Mouse (Mus musculus) kidney, embryonic 14.5 days (tissue): ENCODE results near the gene Gpr65. TPM values are rescaled to one million over a fixed set of nuclear protein-coding genes. Genes with fewer than 3 reads are reported as not detected.

ENCODE experiments used
- ATAC-seq: fragments of 200-750 bp; cut with Nextera tagmentation; 2 replicates; pipeline ENCODE4 v1.8.0; 2017; ENCODE audit warnings: moderate number of reproducible peaks, mild to moderate bottlenecking, moderate TSS enrichment, moderate library complexity; ENCODE audit not compliant: low FRiP score, low TSS enrichment
- H3K27ac ChIP-seq: fragments of 300-500 bp; sonication (generic); 2 replicates; pipeline ENCODE4 v1.5.1; 2014; ENCODE audit warnings: low read depth, mild to moderate bottlenecking, low read length, moderate library complexity, mixed read lengths
- H3K27me3 ChIP-seq: fragments of 300-500 bp; sonication (generic); 2 replicates; pipeline ENCODE4 v1.6.1; 2014; ENCODE audit warnings: mild to moderate bottlenecking, low read length; ENCODE audit not compliant: control insufficient read depth, insufficient read depth
- H3K36me3 ChIP-seq: fragments of 300-500 bp; sonication (generic); 2 replicates; pipeline ENCODE4 v1.6.1; 2014; ENCODE audit warnings: low read length, mixed read lengths; ENCODE audit not compliant: control insufficient read depth, insufficient read depth
- H3K4me1 ChIP-seq: fragments of 300-500 bp; sonication (generic); 2 replicates; pipeline ENCODE4 v1.6.1; 2014; ENCODE audit warnings: low read length, mixed read lengths; ENCODE audit not compliant: control insufficient read depth, insufficient read depth
- H3K4me2 ChIP-seq: fragments of 300-500 bp; sonication (generic); replicated peaks from 2 replicates; pipeline ENCODE4 v1.6.1; 2014; ENCODE audit warnings: low read depth, mild to moderate bottlenecking, low read length
- H3K4me3 ChIP-seq: fragments of 300-500 bp; sonication (generic); 2 replicates; pipeline ENCODE4 v1.5.1; 2014; ENCODE audit warnings: mild to moderate bottlenecking, low read length
- H3K9ac ChIP-seq: fragments of 300-500 bp; sonication (generic); 2 replicates; pipeline ENCODE4 v1.6.1; 2014; ENCODE audit warnings: low read depth, mild to moderate bottlenecking, low read length, moderate library complexity
- H3K9me3 ChIP-seq: fragments of 300-500 bp; sonication (generic); 2 replicates; pipeline ENCODE4 v1.6.1; 2016; ENCODE audit warnings: low read length; ENCODE audit not compliant: control insufficient read depth
- WGBS: fragments of 180-500 bp; shearing (Covaris S2); extraction: QIAGEN DNeasy Blood & Tissue Kit; methylation state at CpG from one replicate; pipeline ENCODE4 v1.1.7; 2014; 5-methylcytosine and 5-hydroxymethylcytosine counted together
- polyA plus RNA-seq: library from polyadenylated mRNA; unstranded; fragments of >200 nt; fragmentation: Nextera tagmentation; extraction: Ambion mirVana; gene quantifications from 2 replicates; pipeline ENCODE4 v1.2.1, GENCODE M21; 2014

Gpr65 gene
- polyA plus RNA-seq, 1 experiment from 2014 or later = 1.2 TPM

GRCm38 (mm10) chr12:98272433-98272832 is 4.0 kb downstream of the Gpr65 start:
- no peaks in the 10 kb centered on the region for H3K36me3 ChIP-seq
- WGBS = 43% methylated on average over 7 of the region's 7 CpGs
- H3K4me2 ChIP-seq = no peak overlapping the region
- no peaks in the 10 kb centered on the region for H3K27me3 ChIP-seq
- H3K9ac ChIP-seq = no peak overlapping the region
- ATAC-seq = no peak
- H3K27ac ChIP-seq = no peak overlapping the region
- no peak overlapping the region for H3K4me3 ChIP-seq
- H3K4me1 ChIP-seq = no peaks in the 10 kb centered on the region
- no peaks in the 10 kb centered on the region for H3K9me3 ChIP-seq

DNA sequence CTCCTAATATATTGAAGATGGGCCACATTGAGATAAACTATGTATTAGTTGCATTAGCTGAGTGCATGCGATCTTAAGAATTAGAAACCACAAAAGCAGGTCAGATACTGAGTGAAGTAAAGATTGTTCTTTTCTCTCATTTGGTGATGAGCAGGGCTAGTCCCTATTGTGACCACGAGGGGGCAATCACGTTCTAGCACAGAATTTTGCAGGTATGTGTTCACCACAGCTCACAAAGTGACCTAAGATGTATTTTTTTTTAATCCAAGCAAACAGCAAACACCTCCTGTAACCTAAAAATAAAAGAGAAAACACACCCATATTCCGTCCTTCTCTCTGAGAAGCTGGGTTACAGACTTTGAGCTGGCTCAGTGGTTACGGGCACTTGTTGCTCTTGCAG is 12.1 kb downstream of the Gpr65 start:
- no peak; the same call in 1 of the 2 replicates for ATAC-seq
- 31% methylated on average over 5 of the region's 5 CpGs for WGBS
- H3K9ac ChIP-seq = no peak overlapping the region
- H3K4me3 ChIP-seq = no peak overlapping the region
- no peaks in the 10 kb centered on the region for H3K36me3 ChIP-seq
- no peak overlapping the region for H3K4me2 ChIP-seq
- no peaks in the 10 kb centered on the region for H3K9me3 ChIP-seq
- no peaks in the 10 kb centered on the region for H3K27me3 ChIP-seq
- H3K27ac ChIP-seq = no peak overlapping the region
- no peaks in the 10 kb centered on the region for H3K4me1 ChIP-seq

DNA sequence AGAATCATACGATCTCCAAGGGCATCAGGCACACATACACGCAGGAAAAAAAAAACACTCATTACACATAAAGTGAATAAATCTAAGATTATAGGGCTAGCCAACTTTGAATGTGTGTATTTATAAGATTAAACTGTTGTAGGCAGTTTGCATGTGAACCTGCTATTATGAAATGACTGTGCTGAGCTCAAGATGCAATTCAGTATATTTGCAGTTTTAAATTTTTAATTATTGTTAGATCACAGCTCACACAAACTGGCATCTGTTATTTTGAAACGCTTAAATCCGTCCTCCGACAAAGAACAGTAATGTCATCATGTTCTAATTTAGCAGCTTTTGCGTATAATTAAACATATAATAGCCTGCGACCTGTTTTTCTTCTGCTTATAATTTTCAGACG is 12.6 kb downstream of the Gpr65 start:
- Histone ChIP-seq H3K27me3 (no peaks in the 10 kb centered on the region), H3K36me3 (no peaks in the 10 kb centered on the region), H3K9ac (no peak overlapping the region), H3K4me2 (no peak overlapping the region), H3K27ac (no peak overlapping the region), H3K4me1 (no peaks in the 10 kb centered on the region), H3K9me3 (no peaks in the 10 kb centered on the region), H3K4me3 (no peak overlapping the region)
- no peak for ATAC-seq
- 79% methylated on average over 8 of the region's 8 CpGs for WGBS

- Histone ChIP-seq H3K4me2 (no peak overlapping the region), H3K4me1 (no peaks in the 10 kb centered on the region), H3K9me3 (no peaks in the 10 kb centered on the region), H3K36me3 (no peaks in the 10 kb centered on the region), H3K27ac (no peak overlapping the region), H3K27me3 (no peaks in the 10 kb centered on the region), H3K4me3 (no peak overlapping the region), H3K9ac (no peak overlapping the region)
- 79% methylated on average over 14 of the region's 14 CpGs for WGBS
- ATAC-seq = no peak
Observed at GRCm38 (mm10) chr12:98282776-98283486, 14.5 kb downstream of the Gpr65 start.

DNA sequence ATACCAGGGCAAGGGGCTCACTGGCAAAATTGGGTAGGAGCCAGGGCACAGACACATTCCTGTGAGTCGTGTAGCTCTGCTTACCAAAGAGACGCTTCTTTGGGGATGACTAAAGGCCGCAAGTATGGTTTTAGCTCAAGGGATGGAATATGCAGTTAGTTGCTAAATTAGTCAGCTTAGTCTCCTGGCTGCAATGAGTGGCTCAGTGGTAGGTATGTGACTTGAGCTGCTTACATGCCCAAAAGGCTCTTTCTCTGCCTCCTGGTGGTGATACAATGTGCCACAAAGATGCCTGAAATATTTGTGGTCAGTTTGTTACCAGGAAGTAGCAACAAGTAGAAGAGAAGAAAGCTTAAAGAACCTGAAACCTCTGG is 15.0 kb downstream of the Gpr65 start:
- Histone ChIP-seq H3K36me3 (no peaks in the 10 kb centered on the region), H3K27me3 (no peaks in the 10 kb centered on the region), H3K9ac (no peak overlapping the region), H3K4me3 (no peak overlapping the region), H3K4me2 (no peak overlapping the region), H3K27ac (no peak overlapping the region), H3K9me3 (no peaks in the 10 kb centered on the region), H3K4me1 (no peaks in the 10 kb centered on the region)
- ATAC-seq = no peak
- 80% methylated on average over 3 of the region's 3 CpGs for WGBS

- Histone ChIP-seq H3K4me1 (no peaks in the 10 kb centered on the region), H3K9ac (no peak overlapping the region), H3K9me3 (no peaks in the 10 kb centered on the region), H3K36me3 (no peaks in the 10 kb centered on the region), H3K4me2 (no peak overlapping the region), H3K27me3 (no peaks in the 10 kb centered on the region), H3K4me3 (no peak overlapping the region), H3K27ac (no peak overlapping the region)
- 83% methylated on average over 3 of the region's 3 CpGs for WGBS
- ATAC-seq = no peak
Observed at GRCm38 (mm10) chr12:98284477-98284876, 16.0 kb downstream of the Gpr65 start.

DNA sequence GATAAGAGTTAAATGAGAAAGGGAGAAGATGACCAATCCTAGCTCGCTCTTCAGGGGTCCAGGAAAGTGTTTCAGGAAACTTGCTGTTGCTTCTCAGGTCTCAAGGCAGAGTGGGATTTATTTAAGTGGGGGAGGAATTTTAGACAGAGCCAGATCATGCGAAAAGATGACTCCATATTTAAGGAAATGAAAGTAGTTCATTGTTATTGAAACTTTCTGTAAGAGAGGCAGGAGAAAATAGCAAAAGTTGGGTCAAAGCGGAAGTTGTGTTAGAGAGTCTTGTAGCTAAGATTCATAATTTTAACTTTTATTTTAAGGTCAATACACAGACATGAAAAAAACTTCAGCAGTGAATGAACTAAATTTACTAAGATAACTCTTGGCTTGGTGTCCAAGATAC is 22.0 kb downstream of the Gpr65 start:
- no peaks in the 10 kb centered on the region for H3K4me1 ChIP-seq
- 82% methylated on average over 3 of the region's 3 CpGs for WGBS

DNA sequence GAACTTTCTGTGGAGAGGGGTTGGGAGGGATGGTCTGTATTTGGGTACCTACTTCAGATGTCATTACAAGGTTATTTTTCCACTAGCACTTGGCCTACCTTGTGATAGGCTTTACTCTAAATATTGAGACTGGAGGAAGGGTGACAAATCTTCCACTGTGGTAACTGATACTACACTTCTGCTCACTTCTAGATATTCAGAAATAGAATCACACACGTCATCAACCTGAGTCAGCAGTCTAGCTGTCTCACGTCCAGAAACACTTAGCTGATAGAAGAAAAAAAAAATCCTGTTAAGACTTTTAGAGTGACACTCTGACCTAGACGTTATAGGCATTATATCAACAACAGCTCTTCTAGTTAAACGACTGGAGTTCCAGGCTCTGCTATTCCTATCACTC is 23.8 kb downstream of the Gpr65 start:
- 55% methylated on average over 4 of the region's 4 CpGs for WGBS
- Histone ChIP-seq H3K4me2 (no peak overlapping the region), H3K4me3 (no peak overlapping the region), H3K27me3 (no peaks in the 10 kb centered on the region), H3K36me3 (no peaks in the 10 kb centered on the region), H3K9ac (no peak overlapping the region), H3K27ac (no peak overlapping the region), H3K9me3 (no peaks in the 10 kb centered on the region), H3K4me1 (no peaks in the 10 kb centered on the region)
- no peak for ATAC-seq

More for the DNA sequence above, 22.0 kb downstream of the Gpr65 start:
- no peaks in the 10 kb centered on the region for H3K36me3 ChIP-seq
- no peak overlapping the region for H3K27ac ChIP-seq
- H3K27me3 ChIP-seq = no peaks in the 10 kb centered on the region
- H3K9me3 ChIP-seq = no peaks in the 10 kb centered on the region
- no peak overlapping the region for H3K4me2 ChIP-seq
- H3K9ac ChIP-seq = no peak overlapping the region
- H3K4me3 ChIP-seq = no peak overlapping the region
- no peak for ATAC-seq

GRCm38 (mm10) chr12:98294241-98294640 is 25.8 kb downstream of the Gpr65 start:
- no peaks in the 10 kb centered on the region for H3K36me3 ChIP-seq
- 83% methylated on average over 2 of the region's 2 CpGs for WGBS
- no peaks in the 10 kb centered on the region for H3K27me3 ChIP-seq
- no peak overlapping the region for H3K4me2 ChIP-seq
- H3K27ac ChIP-seq = no peak overlapping the region
- H3K9me3 ChIP-seq = no peaks in the 10 kb centered on the region
- no peaks in the 10 kb centered on the region for H3K4me1 ChIP-seq
- no peak overlapping the region for H3K9ac ChIP-seq
- no peak overlapping the region for H3K4me3 ChIP-seq
- ATAC-seq = no peak
